Mouse (Mus musculus) neural tube, embryonic 13.5 days (tissue): ENCODE results near the gene Oprm1. TPM values are rescaled to one million over a fixed set of nuclear protein-coding genes. Genes with fewer than 3 reads are reported as not detected.

Experiments used
- ATAC-seq: fragments of 200-750 bp; cut with Nextera tagmentation; 2 replicates; pipeline ENCODE4 v1.8.0; 2017; ENCODE audit warnings: low read depth, mild to moderate bottlenecking, moderate TSS enrichment, moderate library complexity
- H3K27ac ChIP-seq: fragments of 300-500 bp; sonication (generic); replicated peaks from 2 replicates; pipeline ENCODE4 v1.5.1; 2015; ENCODE audit warnings: moderate library complexity, mild to moderate bottlenecking, inconsistent platforms
- H3K27me3 ChIP-seq: fragments of 300-500 bp; sonication (generic); 2 replicates; pipeline ENCODE4 v1.6.1; 2015; ENCODE audit warnings: mild to moderate bottlenecking, inconsistent platforms
- H3K36me3 ChIP-seq: fragments of 300-500 bp; sonication (generic); 2 replicates; pipeline ENCODE4 v1.6.1; 2015; ENCODE audit warnings: mild to moderate bottlenecking, inconsistent platforms
- H3K4me1 ChIP-seq: fragments of 300-500 bp; sonication (generic); replicated peaks from 2 replicates; pipeline ENCODE4 v1.6.1; 2015; ENCODE audit warnings: inconsistent platforms
- H3K4me2 ChIP-seq: fragments of 300-500 bp; sonication (generic); 2 replicates; pipeline ENCODE4 v1.6.1; 2015; ENCODE audit warnings: inconsistent platforms, mild to moderate bottlenecking, moderate library complexity
- H3K4me3 ChIP-seq: fragments of 300-500 bp; sonication (generic); 2 replicates; pipeline ENCODE4 v1.5.1; 2015; ENCODE audit warnings: mild to moderate bottlenecking, inconsistent platforms
- H3K9ac ChIP-seq: fragments of 300-500 bp; sonication (generic); 2 replicates; pipeline ENCODE4 v1.6.1; 2015; ENCODE audit warnings: moderate library complexity, mild to moderate bottlenecking, inconsistent platforms
- H3K9me3 ChIP-seq: fragments of 300-500 bp; sonication (generic); 2 replicates; pipeline ENCODE4 v1.6.1; 2016; ENCODE audit warnings: inconsistent platforms
- WGBS: fragments of 180-500 bp; shearing (Covaris S2); methylation state at CpG from one replicate; pipeline ENCODE4 v1.1.7; 2015; 5-methylcytosine and 5-hydroxymethylcytosine counted together
- polyA plus RNA-seq: library from polyadenylated mRNA; unstranded; fragments of >200 nt; fragmentation: Nextera tagmentation; extraction: Ambion mirVana; gene quantifications from 2 replicates; pipeline ENCODE4 v1.2.1, GENCODE M21; 2015

The Oprm1 gene
- polyA plus RNA-seq, 1 experiment from 2014 or later: 1.1 TPM

- H3K4me2 ChIP-seq: no peak overlapping the region
- 91% methylated on average over 3 of the region's 3 CpGs for WGBS
- no peak overlapping the region for H3K9ac ChIP-seq
- H3K27ac ChIP-seq: no peak overlapping the region
- H3K9me3 ChIP-seq: no peaks in the 10 kb centered on the region
- no peak overlapping the region for H3K4me3 ChIP-seq
- ATAC-seq: no peak
- no peaks in the 10 kb centered on the region for H3K36me3 ChIP-seq
- H3K27me3 ChIP-seq: no peaks in the 10 kb centered on the region
- no peaks in the 10 kb centered on the region for H3K4me1 ChIP-seq
Measured at GRCm38 (mm10) chr10:6901819-6902393, 143.6 kb downstream of the Oprm1 start.

- no peaks in the 10 kb centered on the region for H3K4me1 ChIP-seq
- no peak overlapping the region for H3K9ac ChIP-seq
- H3K9me3 ChIP-seq: no peaks in the 10 kb centered on the region
- no peak overlapping the region for H3K4me2 ChIP-seq
- whole genome bisulfite sequencing: 58% methylated on average over 2 of the region's 2 CpGs
- no peak for ATAC-seq
- H3K27ac ChIP-seq: no peak overlapping the region
- H3K36me3 ChIP-seq: no peaks in the 10 kb centered on the region
- no peaks in the 10 kb centered on the region for H3K27me3 ChIP-seq
- H3K4me3 ChIP-seq: no peak overlapping the region
Measured at GRCm38 (mm10) chr10:6909763-6910162, 151.5 kb downstream of the Oprm1 start.

- peak overlapping the region; percentile 23; the same call in 1 of the 2 replicates for H3K4me2 ChIP-seq
- H3K27ac ChIP-seq: no peak overlapping the region; the same call in 1 of the 2 replicates
- WGBS: 66% methylated on average over 1 of the region's 1 CpGs
Measured at GRCm38 (mm10) chr10:6915991-6916390, 157.7 kb downstream of the Oprm1 start.

GRCm38 (mm10) chr10:6916545-6917257 lies 158.4 kb downstream of the Oprm1 start:
- no peaks in the 10 kb centered on the region for H3K9me3 ChIP-seq
- 8% methylated on average over 6 of the region's 6 CpGs for WGBS
- no peaks in the 10 kb centered on the region for H3K36me3 ChIP-seq
- H3K9ac ChIP-seq: no peak overlapping the region
- H3K4me1 ChIP-seq: peaks cover 20% of the 10 kb centered on the region
- no peaks in the 10 kb centered on the region for H3K27me3 ChIP-seq
- ATAC-seq: peak; percentile 86
- H3K4me2 ChIP-seq: peak overlapping the region; percentile 23
- H3K27ac ChIP-seq: peak overlapping the region; percentile 49
- H3K4me3 ChIP-seq: no peak overlapping the region

More at GRCm38 (mm10) chr10:6915991-6916390, 157.7 kb downstream of the Oprm1 start:
- Histone ChIP-seq H3K36me3 (no peaks in the 10 kb centered on the region), H3K4me3 (no peak overlapping the region), H3K9me3 (no peaks in the 10 kb centered on the region), H3K9ac (no peak overlapping the region), H3K4me1 (peaks cover 20% of the 10 kb centered on the region), H3K27me3 (no peaks in the 10 kb centered on the region)
- no peak for ATAC-seq

GRCm38 (mm10) chr10:6926724-6927123 lies 168.4 kb downstream of the Oprm1 start:
- Histone ChIP-seq H3K9me3 (no peaks in the 10 kb centered on the region), H3K4me1 (no peaks in the 10 kb centered on the region), H3K27ac (no peak overlapping the region), H3K27me3 (no peaks in the 10 kb centered on the region), H3K9ac (no peak overlapping the region), H3K36me3 (no peaks in the 10 kb centered on the region), H3K4me3 (no peak overlapping the region), H3K4me2 (no peak overlapping the region)
- WGBS: 86% methylated on average over 2 of the region's 2 CpGs
- no peak for ATAC-seq

- ATAC-seq: no peak
- H3K9me3 ChIP-seq: no peaks in the 10 kb centered on the region
- H3K4me1 ChIP-seq: no peaks in the 10 kb centered on the region
- no peaks in the 10 kb centered on the region for H3K36me3 ChIP-seq
- 72% methylated on average over 4 of the region's 4 CpGs for WGBS
- H3K4me3 ChIP-seq: no peak overlapping the region
- H3K27ac ChIP-seq: no peak overlapping the region
- no peak overlapping the region for H3K9ac ChIP-seq
- no peaks in the 10 kb centered on the region for H3K27me3 ChIP-seq
- H3K4me2 ChIP-seq: no peak overlapping the region
Measured at GRCm38 (mm10) chr10:6927600-6928223, 169.4 kb downstream of the Oprm1 start.

GRCm38 (mm10) chr10:6928905-6929304 lies 170.6 kb downstream of the Oprm1 start:
- H3K9me3 ChIP-seq: no peaks in the 10 kb centered on the region
- no peak overlapping the region for H3K4me3 ChIP-seq
- no peaks in the 10 kb centered on the region for H3K27me3 ChIP-seq
- no peak overlapping the region for H3K4me2 ChIP-seq
- no peak for ATAC-seq
- H3K9ac ChIP-seq: no peak overlapping the region
- no peaks in the 10 kb centered on the region for H3K36me3 ChIP-seq
- WGBS: 64% methylated on average over 1 of the region's 1 CpGs
- no peaks in the 10 kb centered on the region for H3K4me1 ChIP-seq
- H3K27ac ChIP-seq: no peak overlapping the region

- Histone ChIP-seq H3K27me3 (no peaks in the 10 kb centered on the region), H3K27ac (no peak overlapping the region), H3K4me1 (no peaks in the 10 kb centered on the region), H3K4me3 (no peak overlapping the region), H3K36me3 (no peaks in the 10 kb centered on the region), H3K4me2 (no peak overlapping the region), H3K9ac (no peak overlapping the region), H3K9me3 (no peaks in the 10 kb centered on the region)
- no peak for ATAC-seq
- whole genome bisulfite sequencing: 91% methylated on average over 1 of the region's 1 CpGs
Measured at GRCm38 (mm10) chr10:6930398-6930797, 172.1 kb downstream of the Oprm1 start.

- WGBS: 73% methylated on average over 2 of the region's 2 CpGs
- Histone ChIP-seq H3K9ac (no peak overlapping the region), H3K4me1 (no peaks in the 10 kb centered on the region), H3K4me3 (no peak overlapping the region), H3K27ac (no peak overlapping the region), H3K36me3 (no peaks in the 10 kb centered on the region), H3K4me2 (no peak overlapping the region), H3K27me3 (no peaks in the 10 kb centered on the region), H3K9me3 (no peaks in the 10 kb centered on the region)
- no peak for ATAC-seq
Measured at GRCm38 (mm10) chr10:6930889-6931288, 172.6 kb downstream of the Oprm1 start.

- H3K27ac ChIP-seq: no peak overlapping the region
- WGBS: 70% methylated on average over 3 of the region's 3 CpGs
- H3K4me2 ChIP-seq: no peak overlapping the region
- no peaks in the 10 kb centered on the region for H3K36me3 ChIP-seq
- no peak overlapping the region for H3K9ac ChIP-seq
- no peaks in the 10 kb centered on the region for H3K9me3 ChIP-seq
- no peak overlapping the region for H3K4me3 ChIP-seq
- no peaks in the 10 kb centered on the region for H3K4me1 ChIP-seq
- no peak for ATAC-seq
- H3K27me3 ChIP-seq: no peaks in the 10 kb centered on the region
Measured at GRCm38 (mm10) chr10:6934776-6935175, 176.5 kb downstream of the Oprm1 start.

- no peaks in the 10 kb centered on the region for H3K27me3 ChIP-seq
- ATAC-seq: no peak
- WGBS: 87% methylated on average over 4 of the region's 4 CpGs
- H3K27ac ChIP-seq: no peak overlapping the region
- no peaks in the 10 kb centered on the region for H3K36me3 ChIP-seq
- H3K9ac ChIP-seq: no peak overlapping the region
- no peak overlapping the region for H3K4me3 ChIP-seq
- H3K9me3 ChIP-seq: no peaks in the 10 kb centered on the region
- H3K4me2 ChIP-seq: no peak overlapping the region
- H3K4me1 ChIP-seq: no peaks in the 10 kb centered on the region
Measured at GRCm38 (mm10) chr10:6936671-6937425, 178.5 kb downstream of the Oprm1 start.

- Histone ChIP-seq H3K36me3 (no peaks in the 10 kb centered on the region), H3K4me1 (no peaks in the 10 kb centered on the region), H3K9ac (no peak overlapping the region), H3K27ac (no peak overlapping the region), H3K4me2 (no peak overlapping the region), H3K4me3 (no peak overlapping the region), H3K9me3 (no peaks in the 10 kb centered on the region), H3K27me3 (no peaks in the 10 kb centered on the region)
- WGBS: 81% methylated on average over 1 of the region's 1 CpGs
- ATAC-seq: no peak
Measured at GRCm38 (mm10) chr10:6953115-6953514, 194.8 kb downstream of the Oprm1 start.
